Mouse (Mus musculus) E14TG2a.4 (cell line): ENCODE results near the gene Sema5a.

Experiments
- CTCF ChIP-seq: conservative IDR thresholded peaks from 2 replicates; pipeline ENCODE4 v1.5.1; 2014; ENCODE audit warnings: low read length
- NANOG ChIP-seq: IDR thresholded peaks from 2 replicates; pipeline ENCODE4 v1.6.1; 2014; ENCODE audit warnings: borderline replicate concordance, low read length, mixed read lengths
- POU5F1 ChIP-seq: IDR thresholded peaks from 2 replicates; pipeline ENCODE4 v1.6.1; 2014; ENCODE audit warnings: low read length, borderline replicate concordance

GRCm38 (mm10) chr15:32596574-32596973, 352.0 kb downstream of the Sema5a start:
- no peak for TF ChIP-seq CTCF
- TF ChIP-seq NANOG = no peak
- no peak for TF ChIP-seq POU5F1
